Mouse (Mus musculus): ENCODE measurements around the gene Abca16. TPM values are rescaled to one million over a fixed set of nuclear protein-coding genes. Genes with fewer than 3 reads are reported as not detected.

Abca16 gene
- polyA plus RNA-seq, 1 experiment from 2014 or later: not detected

Other genes starting within 250 kb of the Abca16 start
- gene Anks4b, start 235.8 kb upstream of the Abca16 start, polyA plus RNA-seq (2015; fragmentation: Nextera tagmentation; extraction: Ambion mirVana): 1.4 and 1.6 TPM in 2 replicates
- gene Crym, start 207.5 kb upstream of the Abca16 start, polyA plus RNA-seq (2015; fragmentation: Nextera tagmentation; extraction: Ambion mirVana): 0.25 and 0.44 TPM in 2 replicates
- gene Abca14, start 205.7 kb upstream of the Abca16 start, polyA plus RNA-seq (2015; fragmentation: Nextera tagmentation; extraction: Ambion mirVana): 0.17 TPM in 1 of 2 replicates, not detected in the other
- not detected in 2 replicates for gene Abca15, start 81.0 kb upstream of the Abca16 start, polyA plus RNA-seq (2015; fragmentation: Nextera tagmentation; extraction: Ambion mirVana)
- 150 and 169 TPM in 2 replicates for gene Uqcrc2, start 225.5 kb downstream of the Abca16 start, polyA plus RNA-seq (2015; fragmentation: Nextera tagmentation; extraction: Ambion mirVana)

Data from liver, embryonic 13.5 days (tissue).